Mouse (Mus musculus) megakaryocyte-erythroid progenitor cell, adult 5-6 weeks (primary cell): ENCODE data around the gene Bfsp2. TPM values are rescaled to one million over a fixed set of nuclear protein-coding genes. Genes with fewer than 3 reads are reported as not detected.

Source experiments
- ATAC-seq: replicated peaks from 2 replicates; pipeline ENCODE4 v1.8.0; 2016; ENCODE audit warnings: mild to moderate bottlenecking, inconsistent platforms; ENCODE audit not compliant: severe bottlenecking, poor library complexity, low FRiP score, low TSS enrichment
- total RNA-seq, 2 experiments: library from RNA; stranded (forward) in 1 of 2; stranded (reverse) in 1 of 2; fragments of 200-1000, 215-1000 nt in 1 of 2; fragments of >200 nt in 1 of 2; fragmentation: Nextera tagmentation in 1 of 2; gene quantifications; 2 replicates each; pipeline ENCODE4 v1.2.3; 2014 to 2017

Bfsp2 gene
- total RNA-seq, 2 experiments from 2014 or later: 1.2 to 22.3 TPM

DNA sequence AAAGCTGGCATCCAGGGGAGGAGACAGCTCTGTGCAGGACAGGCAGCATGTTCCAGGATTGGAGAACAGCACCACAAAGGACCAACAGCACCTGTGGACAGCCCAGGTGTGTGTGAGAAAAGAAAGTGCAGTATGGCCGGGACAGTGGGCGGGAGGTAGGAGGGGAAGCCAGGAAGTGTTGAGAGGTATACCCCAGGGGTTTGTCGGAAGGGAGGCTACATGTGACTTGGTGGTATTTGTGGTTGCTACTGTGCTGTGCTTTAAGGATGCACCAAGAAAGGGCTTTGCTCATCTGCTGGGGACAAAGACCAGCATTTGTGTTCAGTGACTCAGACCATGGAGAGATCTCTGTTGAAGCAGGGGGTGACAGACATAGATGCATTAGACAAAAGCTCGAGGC, 9.7 kb upstream of the Bfsp2 start:
- ATAC-seq: no peak

- ATAC-seq: no peak
Measured at GRCm38 (mm10) chr9:103489096-103489495, 8.9 kb upstream of the Bfsp2 start.

GRCm38 (mm10) chr9:103486262-103486661, 6.0 kb upstream of the Bfsp2 start:
- no peak for ATAC-seq

- ATAC-seq: no peak
Measured at GRCm38 (mm10) chr9:103485606-103486005, 5.4 kb upstream of the Bfsp2 start.

- peak; percentile 22; the same call in 1 of the 2 replicates for ATAC-seq
Measured at GRCm38 (mm10) chr9:103480603-103481220, 492 bp upstream of the Bfsp2 start.

DNA sequence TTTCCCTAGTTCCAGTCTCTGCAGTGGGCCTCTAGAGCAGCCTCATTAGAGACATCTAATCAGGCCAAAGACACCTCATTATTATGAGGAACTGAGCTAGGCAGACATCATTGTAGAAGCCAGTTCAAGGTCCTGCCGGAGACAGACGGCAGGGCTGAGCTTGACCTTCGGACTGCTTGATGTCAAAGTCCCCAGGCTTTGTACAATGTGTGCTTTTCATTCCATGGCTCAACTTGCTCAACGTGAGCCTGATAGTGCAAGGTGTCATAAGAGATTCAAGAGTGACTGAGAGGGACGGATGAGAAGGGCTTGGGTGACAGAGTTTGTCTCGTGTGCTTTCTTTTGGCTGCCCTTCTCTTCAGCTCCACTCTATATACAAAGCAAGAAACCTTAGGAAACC, 4.8 kb downstream of the Bfsp2 start:
- ATAC-seq: no peak

DNA sequence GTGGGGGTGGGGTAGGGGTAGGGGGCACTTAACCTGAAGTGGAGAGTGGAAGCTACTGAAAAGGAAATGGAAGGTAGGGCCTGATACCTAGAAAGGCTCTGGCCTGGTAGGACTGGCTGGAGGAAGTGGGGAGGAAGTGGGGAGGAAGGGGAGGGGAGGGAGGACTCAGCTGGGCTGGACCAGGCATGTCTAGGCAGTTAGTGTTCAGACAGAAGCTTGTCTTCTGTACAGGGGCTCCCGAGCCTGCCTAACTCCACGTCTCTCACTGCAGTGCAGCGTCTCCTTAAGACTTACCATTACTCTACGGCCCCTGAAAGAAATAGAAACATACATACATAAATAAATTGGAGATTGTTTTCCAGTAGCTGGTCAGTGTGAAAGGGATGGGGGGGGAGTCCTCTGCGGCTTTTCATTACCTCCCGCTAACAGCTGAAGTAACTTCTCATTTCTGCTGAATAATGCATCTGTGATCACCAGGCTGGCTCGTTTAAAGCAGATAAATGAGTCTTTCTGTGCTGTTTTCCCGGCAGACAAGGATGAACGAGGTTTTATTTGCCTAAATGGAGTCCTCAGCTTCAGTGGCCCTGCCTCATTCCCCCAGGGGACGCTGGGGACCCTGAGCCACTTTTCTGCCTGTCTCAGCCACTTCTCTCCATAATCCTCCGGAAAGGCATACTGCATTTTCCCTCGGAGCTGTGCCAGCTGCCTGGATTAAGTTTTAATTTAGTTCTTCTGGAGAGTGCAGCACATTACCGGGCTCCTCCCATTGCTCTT, 6.1 kb downstream of the Bfsp2 start:
- ATAC-seq: peak; percentile 64

GRCm38 (mm10) chr9:103471784-103472183, 8.4 kb downstream of the Bfsp2 start:
- no peak for ATAC-seq

- peak; percentile 43 for ATAC-seq
Measured at GRCm38 (mm10) chr9:103469516-103469915, 10.7 kb downstream of the Bfsp2 start.

DNA sequence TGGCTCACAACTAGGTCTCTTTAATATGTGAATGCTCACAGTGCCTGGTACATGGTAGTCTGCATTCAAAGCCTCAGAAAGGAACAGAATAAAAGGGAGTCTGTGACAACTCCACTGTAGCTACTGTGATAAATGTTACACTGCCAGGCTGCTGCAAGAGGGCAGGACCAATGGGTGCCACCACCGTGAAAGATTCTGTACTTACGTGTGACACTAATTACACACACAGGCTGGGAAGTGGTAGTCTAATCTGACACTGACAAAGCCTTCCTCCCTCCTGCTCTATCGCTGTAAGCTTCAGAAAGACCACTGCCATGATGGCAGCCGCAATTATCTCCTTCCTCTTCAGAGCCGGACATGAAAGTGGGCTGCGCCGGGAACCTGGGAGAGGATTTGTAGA, 11.3 kb downstream of the Bfsp2 start:
- ATAC-seq: no peak

GRCm38 (mm10) chr9:103465711-103466220, 14.5 kb downstream of the Bfsp2 start:
- ATAC-seq: no peak

DNA sequence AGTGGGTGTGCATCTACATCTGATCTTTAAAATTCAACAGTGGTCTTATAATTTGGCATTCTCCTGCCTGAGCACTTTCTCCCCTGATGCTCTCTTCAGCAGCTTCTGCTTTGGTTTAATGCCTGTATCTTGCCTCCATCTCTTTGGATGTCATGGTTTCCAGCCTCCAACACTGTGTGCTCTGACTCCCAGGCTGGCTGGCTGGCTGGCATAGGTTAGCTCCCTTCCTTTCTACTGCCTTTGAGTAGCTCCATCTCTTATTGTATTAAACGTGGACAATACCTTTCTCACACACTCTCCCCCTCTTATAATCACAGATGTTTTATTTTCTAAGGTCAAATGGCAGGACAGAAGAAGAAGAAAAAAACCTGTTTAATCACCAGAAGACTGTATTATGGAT, 14.9 kb downstream of the Bfsp2 start:
- no peak for ATAC-seq

DNA sequence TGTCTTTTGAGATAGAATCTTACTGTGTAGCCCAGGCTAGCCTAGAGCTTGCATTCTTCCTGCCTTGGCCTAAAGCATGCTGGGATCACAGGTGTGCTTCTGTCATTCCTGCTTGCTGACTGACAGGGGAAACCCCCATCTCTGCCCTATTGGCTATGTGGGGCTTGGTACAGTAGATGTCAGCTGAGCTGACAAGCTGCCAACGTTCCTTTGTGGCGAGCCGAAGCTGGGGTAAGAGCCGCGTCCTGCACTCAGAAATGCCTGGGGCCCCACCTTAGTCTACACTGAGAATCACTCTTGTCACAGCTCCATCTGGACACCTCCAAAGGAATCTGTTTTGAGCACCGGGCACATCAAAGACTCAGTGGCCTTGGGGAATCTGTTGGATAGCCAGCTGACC, 16.4 kb downstream of the Bfsp2 start:
- ATAC-seq: no peak

DNA sequence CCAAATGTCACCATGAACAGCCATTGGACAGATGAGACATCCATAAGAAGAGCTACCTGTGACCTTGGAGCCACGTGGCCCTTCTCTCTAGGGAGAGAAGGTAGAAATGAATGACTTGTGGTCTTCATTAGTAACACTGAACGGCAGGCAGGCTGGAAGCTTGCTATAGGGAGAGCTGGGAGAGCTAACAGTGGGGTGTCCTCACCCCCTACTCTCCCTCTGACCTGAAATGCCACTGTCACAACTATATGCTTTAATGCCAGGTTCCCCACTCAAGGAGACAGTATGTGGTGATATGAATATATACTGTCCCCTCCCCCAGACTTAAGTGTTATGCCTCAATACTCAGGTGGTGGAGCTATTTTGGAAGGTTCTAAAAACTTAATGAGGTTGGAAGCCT, 20.4 kb downstream of the Bfsp2 start:
- ATAC-seq: no peak

GRCm38 (mm10) chr9:103459307-103459706, 20.9 kb downstream of the Bfsp2 start:
- ATAC-seq: no peak

DNA sequence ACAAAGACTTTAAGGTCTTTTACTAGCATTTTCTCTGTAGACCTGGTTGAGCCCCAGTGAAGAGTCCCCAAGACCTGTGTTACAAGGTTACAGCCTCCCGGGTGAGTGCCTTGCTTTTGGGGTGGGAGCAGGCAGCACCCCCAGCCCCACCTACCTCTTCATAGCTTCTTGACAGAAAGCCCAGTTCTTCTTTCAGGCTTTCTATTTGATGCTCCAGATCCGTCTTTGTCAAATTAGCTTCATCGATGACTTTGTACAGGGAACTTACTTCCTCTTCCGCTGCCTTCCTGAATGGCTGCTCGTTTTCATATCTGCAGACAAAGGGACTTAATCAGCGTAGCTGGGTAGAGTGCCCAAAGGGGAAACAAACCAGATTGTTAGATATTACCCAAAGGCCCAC, 30.6 kb downstream of the Bfsp2 start:
- ATAC-seq: no peak

DNA sequence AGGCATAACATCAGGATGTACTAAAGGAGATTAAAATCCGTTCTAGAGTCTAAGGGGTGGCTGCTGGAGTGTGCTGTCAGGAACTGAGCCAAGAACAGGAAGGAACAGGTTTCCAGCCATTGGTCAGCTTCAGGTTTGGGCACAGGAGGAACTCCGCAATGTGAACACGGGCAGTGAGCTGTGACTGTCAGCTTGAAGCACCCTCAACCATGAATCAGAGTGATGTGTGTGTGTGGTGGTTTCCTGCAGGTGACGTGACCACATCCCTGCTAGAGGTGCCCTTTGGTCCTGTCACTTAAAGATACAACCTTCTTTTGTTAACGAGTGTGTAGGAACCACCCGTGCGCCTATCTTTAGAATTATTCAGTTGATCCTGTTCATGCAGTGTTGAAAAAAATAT, 31.1 kb downstream of the Bfsp2 start:
- ATAC-seq: peak; percentile 57

GRCm38 (mm10) chr9:103444656-103445055, 35.6 kb downstream of the Bfsp2 start:
- ATAC-seq: no peak

- ATAC-seq: no peak
Measured at GRCm38 (mm10) chr9:103443824-103444185, 36.4 kb downstream of the Bfsp2 start.

- ATAC-seq: no peak
Measured at GRCm38 (mm10) chr9:103443121-103443823, 36.9 kb downstream of the Bfsp2 start.
